Mouse (Mus musculus) WW6 (cell line): ENCODE results near the gene Aebp2.

ENCODE experiments used
- DNase-seq: peaks from one replicate; pipeline ENCODE4 v3.0.0-alpha.2; 2013; ENCODE audit warnings: low read depth, low spot score

Aebp2 gene

DNA sequence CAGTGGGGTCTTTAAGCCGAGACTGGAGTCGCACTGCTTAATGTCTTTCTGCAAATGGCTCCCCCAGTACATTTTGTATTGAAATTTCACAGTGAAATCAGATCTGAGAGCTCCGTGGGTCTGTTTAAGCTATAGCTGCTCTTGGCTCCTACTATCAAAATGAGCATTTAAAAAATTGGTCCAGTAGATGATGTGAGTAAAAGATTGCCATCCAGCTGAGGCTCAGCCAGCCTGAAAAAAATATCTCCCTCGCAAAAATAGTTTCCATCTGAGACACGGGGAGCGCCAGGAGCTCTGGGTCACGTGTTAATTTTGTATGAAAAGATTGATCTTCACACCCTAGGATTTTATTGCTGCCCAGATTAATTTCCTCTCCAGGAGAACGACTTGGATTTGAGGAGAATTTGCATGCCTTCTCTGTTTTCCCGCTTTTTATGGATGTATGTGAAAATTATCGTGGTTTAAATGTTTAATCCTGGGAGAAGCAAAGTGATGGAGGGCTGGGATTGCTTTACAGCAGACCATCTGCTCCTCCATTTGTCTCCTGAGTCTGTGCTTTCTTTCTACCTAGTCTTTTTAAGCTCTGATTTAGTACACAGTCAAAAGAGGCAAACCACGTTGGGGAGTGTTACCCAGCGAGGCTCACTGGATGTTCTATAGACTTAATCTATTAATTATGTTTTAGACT lies 73.9 kb downstream of the Aebp2 start:
- no peak for DNase-seq

DNA sequence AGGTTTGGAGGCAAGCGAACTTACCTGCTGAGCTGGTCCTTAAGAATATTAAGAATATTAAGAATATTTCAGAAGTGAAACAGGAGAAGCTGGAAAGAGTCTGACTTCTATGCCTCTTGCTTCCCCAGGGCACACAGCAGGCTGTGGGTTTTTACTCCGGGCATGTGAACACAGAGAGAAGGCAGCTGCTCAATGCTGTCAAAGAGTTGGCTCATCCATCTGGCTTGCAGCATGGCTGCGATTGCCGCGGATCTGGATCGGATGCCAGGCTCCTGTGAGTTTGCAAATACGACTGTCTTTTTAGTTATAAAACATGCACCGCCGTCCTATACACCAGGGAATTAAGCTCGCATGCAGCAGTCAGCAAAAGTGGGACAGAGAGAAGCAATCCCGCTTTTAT lies 75.5 kb downstream of the Aebp2 start:
- no peak for DNase-seq

DNA sequence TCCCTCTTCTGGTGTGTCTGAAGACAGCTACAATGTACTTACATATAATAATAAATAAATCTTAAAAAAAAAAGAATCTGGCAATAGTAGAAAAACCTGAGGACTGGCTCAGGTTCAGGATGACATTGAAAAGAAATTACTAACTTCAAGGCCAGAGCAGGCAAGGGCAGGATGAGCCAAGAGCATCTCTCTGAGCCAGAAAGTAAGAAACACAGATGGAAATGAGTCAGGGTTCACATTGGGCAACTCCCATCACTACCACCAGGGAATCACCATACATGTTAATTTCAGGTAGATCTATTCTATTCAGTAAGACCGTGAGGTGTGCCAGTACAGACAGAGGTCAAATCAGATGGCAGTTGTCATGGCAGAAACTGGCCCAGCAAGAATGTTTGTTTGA lies 76.1 kb downstream of the Aebp2 start:
- DNase-seq: no peak

DNA sequence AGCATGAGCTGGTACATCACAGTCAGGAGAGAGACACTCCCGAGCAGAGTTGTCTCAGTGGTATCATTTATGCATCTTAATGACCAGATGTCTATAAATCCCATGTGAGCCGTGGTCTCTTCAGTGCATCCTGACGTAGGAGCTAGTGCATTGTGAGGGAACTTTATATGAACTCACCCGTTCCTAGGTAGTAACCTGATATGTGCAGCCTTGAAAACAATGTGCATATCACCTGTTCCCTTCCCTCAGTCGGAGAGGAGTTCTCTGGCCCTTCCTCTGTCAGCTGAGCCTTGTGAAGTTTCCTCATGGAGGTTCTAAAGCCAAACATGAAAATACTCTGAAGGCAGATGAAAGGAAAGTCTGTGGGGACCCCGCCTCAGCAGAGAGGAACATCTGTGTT lies 78.8 kb downstream of the Aebp2 start:
- DNase-seq: no peak

DNA sequence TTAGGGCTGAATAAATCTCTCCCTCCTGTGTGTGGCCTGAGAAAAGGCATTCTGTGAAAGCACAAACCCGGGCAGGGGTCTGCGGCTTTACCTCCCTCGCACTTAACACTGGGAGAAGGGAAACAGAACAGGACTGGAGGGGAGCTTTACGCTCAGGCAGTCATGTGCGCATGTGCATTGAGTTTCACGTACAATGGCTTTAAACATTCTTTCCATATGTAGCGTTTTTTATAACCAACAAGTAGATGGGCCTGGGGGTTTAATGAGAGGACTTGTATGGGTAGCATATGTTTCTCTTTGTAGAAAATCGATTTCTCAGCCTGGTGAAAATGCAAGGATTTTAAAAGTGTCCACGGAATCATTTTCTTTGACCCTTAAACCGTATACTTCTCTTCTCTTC lies 82.7 kb downstream of the Aebp2 start:
- no peak for DNase-seq

DNA sequence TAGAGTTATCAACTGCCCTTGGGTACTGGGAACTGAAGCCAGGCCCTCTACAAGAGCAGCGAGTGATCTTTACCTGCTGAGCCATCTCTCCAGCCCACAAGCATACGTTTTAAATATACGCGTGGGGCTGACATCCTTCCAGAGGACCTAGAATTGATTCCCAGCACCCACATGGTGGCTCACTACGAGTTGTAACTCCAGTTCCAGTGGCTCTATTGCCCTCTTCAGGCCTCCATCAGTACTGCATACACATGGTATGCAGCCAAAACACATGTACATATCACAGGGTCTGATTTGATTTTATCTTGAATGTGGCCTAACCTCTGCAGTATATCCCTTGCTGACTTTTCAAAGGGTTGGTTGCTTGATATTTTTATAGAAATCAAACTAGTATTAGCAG lies 83.6 kb downstream of the Aebp2 start:
- no peak for DNase-seq

DNA sequence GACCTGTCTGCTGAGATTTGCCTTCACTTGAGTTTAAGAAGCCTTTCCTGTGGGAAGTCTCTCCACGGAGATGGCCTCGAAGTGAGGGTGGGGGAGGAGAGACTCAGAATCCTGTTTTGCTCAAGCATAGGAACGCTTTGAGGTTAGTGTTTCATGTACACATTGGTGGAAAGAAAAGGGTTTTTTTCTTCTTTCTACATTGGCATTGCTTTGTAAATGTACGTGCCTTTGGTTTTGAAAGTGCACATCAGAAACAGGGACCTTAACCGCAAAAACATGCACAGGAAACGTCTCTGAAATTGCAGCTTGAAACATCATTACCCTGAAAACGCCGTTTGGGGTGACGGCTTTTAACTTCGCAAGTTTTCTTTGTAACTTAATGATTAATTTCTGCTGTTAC lies 85.6 kb downstream of the Aebp2 start:
- DNase-seq: no peak

DNA sequence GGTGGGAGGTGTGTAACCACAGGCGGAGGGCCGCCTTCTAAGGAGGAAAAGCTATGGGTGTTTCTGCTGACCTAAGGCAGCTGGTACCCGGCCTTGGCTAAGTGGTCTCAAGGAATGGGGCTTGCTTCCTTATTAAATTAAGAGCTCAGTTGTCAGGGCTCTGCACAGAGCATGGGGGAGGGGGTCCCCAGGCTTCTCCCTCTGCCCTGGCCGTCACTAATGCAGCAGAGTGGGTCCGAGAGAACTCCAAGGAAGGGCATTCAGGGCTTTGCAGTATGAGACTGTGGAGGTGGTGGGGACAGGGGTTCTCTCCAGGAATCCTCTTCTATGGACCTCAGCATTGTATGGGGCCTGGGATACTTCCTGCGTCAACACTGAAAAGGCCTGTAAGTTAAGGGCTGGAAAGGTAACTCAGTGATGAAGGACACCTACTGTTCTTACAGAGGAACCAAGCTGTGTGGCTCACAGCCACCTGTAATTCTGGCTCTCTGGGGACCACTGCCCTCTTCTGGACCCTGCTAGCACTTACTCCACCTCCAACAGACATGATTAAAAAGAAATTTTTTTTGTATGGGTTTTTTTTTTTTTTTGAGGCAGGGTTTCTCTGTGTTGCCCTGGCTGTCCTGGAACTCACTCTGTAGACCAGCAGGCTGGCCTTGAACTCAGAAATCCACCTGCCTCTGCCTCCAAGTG lies 87.1 kb downstream of the Aebp2 start:
- no peak for DNase-seq

DNA sequence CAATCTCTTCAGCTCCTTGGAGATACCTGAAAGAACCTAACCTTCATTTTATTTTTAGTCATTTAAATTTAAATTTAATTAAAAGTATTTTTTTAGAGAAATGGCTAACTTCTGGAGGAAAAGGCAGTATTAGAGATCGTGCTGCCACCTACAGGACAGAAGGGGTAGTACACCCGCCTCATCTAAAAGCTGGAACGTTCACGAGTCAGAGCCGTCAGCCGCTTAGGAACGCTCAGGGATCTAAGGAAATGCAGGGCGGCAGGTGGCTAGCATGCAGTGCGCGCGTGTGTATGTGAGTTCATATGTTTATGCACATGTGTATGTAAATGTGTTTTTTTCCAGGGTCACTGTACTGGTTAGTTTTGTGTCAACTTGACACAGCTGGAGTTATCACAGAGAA lies 90.3 kb downstream of the Aebp2 start:
- DNase-seq: no peak

DNA sequence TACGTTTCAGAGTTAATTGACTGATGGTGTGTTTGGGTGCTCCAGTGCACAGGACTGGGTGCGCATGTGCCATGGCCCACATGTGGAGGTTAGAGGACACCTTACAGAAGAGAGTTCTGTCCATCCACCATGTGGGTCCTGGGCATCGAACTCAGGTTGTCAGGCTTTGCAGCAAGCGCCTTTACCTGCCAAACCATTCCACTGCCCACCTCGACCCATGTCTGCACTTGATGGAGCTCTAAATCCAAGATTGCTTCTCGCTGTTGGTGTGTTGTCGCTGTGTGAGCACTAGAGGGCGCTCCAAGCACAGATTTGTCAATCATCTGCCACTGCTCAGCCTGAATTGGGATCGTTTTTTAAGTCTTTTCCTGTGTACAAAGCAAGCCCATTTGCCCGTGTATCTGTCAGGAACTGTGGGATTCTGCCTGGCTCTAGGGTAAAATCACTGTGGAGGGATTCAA lies 92.5 kb downstream of the Aebp2 start:
- DNase-seq: peak; percentile 65

DNA sequence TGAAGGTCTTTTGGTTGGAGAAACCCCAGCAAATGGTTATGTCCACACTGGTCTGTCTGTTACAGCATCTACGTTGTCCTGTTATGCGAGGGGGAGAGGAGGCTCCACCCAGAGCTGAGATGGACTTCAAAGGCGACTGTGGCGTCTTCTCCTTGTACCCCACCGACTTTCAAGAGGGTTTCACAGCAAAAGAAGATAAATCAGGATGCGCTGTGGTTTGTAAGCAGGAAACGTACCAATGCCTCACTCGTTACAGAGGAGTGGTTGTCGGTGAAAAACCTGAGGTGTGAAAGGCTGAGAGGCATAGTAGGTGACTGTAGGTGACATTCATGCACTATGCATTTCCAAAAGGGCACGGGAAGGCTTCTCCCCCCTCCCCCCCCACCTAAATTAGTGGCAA lies 99.6 kb downstream of the Aebp2 start:
- no peak for DNase-seq
